Mouse (Mus musculus) small intestine, adult 2 months (tissue): ENCODE measurements around the gene Bmp6. TPM values are rescaled to one million over a fixed set of nuclear protein-coding genes. Genes with fewer than 3 reads are reported as not detected.

Source experiments
- H3K27ac ChIP-seq: fragments of 200-500 bp; 2 replicates; pipeline ENCODE4 v1.5.1; 2012; ENCODE audit warnings: low read depth, low read length, control low read depth, inconsistent platforms; ENCODE audit not compliant: insufficient read depth
- H3K27me3 ChIP-seq: fragments of 200-500 bp; 2 replicates; pipeline ENCODE4 v1.6.1; 2012; ENCODE audit warnings: mild to moderate bottlenecking, moderate library complexity, low read length, inconsistent platforms; ENCODE audit not compliant: control insufficient read depth, insufficient read depth
- H3K36me3 ChIP-seq: fragments of 200-500 bp; 2 replicates; pipeline ENCODE4 v1.6.1; 2012; ENCODE audit warnings: mild to moderate bottlenecking, low read length, control low read depth, inconsistent platforms; ENCODE audit not compliant: control insufficient read depth, insufficient read depth
- H3K4me1 ChIP-seq: fragments of 200-500 bp; 2 replicates; pipeline ENCODE4 v1.6.1; 2012; ENCODE audit warnings: low read length, inconsistent platforms, mixed read lengths; ENCODE audit not compliant: control insufficient read depth, insufficient read depth, insufficient read length
- H3K4me3 ChIP-seq: fragments of 200-500 bp; 2 replicates; pipeline ENCODE4 v1.5.1; 2012; ENCODE audit warnings: low read depth, mild to moderate bottlenecking, control low read depth, inconsistent platforms, low read length, moderate library complexity
- CTCF ChIP-seq: fragments of 200-500 bp; IDR thresholded peaks from 2 replicates; pipeline ENCODE4 v1.5.1; 2012; ENCODE audit warnings: low read depth, mild to moderate bottlenecking, control low read depth, inconsistent platforms, low read length, moderate library complexity, mixed read lengths; ENCODE audit not compliant: insufficient replicate concordance, insufficient read length; ENCODE audit errors: extremely low read depth
- POLR2A ChIP-seq: fragments of 200-500 bp; IDR thresholded peaks from 2 replicates; pipeline ENCODE4 v1.6.1; 2012; ENCODE audit warnings: low read depth, mild to moderate bottlenecking, control low read depth, inconsistent platforms, low read length, moderate library complexity
- WGBS: fragments of 180-500 bp; shearing (Covaris S2); methylation state at CpG from one replicate; pipeline ENCODE4 v1.1.7; 2018; 5-methylcytosine and 5-hydroxymethylcytosine counted together
- polyA plus RNA-seq: library from polyadenylated mRNA; depleted of rRNA; stranded (reverse); fragments of >200 nt; gene quantifications from 2 replicates; pipeline ENCODE4 v1.2.3, GENCODE M21; 2012

Gene Bmp6
- polyA plus RNA-seq, 1 experiment = 5.2 TPM

DNA sequence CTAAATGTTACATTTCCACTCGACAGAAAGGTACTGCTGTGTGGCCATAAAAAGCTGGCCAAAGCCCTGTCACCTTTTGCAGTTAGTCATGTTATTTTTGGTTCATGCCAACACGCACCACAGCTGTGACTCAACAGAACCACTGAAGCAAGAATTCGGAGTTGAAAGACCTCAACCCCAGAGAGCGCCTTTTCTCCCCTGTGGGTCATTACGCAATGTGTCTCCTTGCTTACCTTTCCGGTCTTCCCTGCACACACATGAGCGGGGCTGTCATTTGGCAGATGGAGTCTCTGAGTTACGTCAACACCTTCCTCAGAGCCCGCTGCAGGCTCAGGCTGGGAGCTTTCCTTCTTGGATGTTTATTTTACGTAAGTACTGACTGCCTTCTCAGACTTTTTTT lies 24.6 kb upstream of the Bmp6 start:
- TF ChIP-seq CTCF (no peak), POLR2A (no peak)
- no peaks in the 10 kb centered on the region; the same call in 1 of the 2 replicates for H3K27me3 ChIP-seq

DNA sequence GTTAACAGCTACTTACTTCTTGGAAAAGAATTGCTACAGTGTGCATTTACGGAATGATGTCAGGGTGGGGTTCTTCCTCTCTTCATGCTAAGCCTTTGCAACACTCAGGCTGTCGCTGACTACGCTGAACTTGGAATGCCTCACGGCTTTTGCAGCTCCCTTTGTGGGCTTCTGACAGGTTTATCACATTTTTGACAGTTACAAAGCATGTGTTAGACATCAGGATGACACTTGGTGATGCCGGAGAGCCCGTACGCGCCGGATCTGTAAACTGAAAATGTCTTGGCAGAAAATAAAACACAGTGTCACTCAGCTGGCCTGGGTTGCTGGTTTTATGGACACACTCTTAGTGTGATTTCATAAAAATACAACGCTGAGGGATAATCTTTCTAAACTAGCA lies 20.5 kb upstream of the Bmp6 start:
- H3K36me3 ChIP-seq = no peaks in the 10 kb centered on the region
- no peak overlapping the region for H3K27ac ChIP-seq
- H3K4me3 ChIP-seq = no peak overlapping the region
- peaks cover 3% of the 10 kb centered on the region for H3K27me3 ChIP-seq
- 62% methylated on average over 10 of the region's 10 CpGs for whole genome bisulfite sequencing
- no peak for TF ChIP-seq CTCF
- no peak for TF ChIP-seq POLR2A
- no peaks in the 10 kb centered on the region for H3K4me1 ChIP-seq

More for the DNA sequence above, 24.6 kb upstream of the Bmp6 start:
- Histone ChIP-seq H3K27ac (no peak overlapping the region), H3K4me1 (no peaks in the 10 kb centered on the region), H3K36me3 (no peaks in the 10 kb centered on the region), H3K4me3 (no peak overlapping the region)
- WGBS = 52% methylated on average over 10 of the region's 10 CpGs

DNA sequence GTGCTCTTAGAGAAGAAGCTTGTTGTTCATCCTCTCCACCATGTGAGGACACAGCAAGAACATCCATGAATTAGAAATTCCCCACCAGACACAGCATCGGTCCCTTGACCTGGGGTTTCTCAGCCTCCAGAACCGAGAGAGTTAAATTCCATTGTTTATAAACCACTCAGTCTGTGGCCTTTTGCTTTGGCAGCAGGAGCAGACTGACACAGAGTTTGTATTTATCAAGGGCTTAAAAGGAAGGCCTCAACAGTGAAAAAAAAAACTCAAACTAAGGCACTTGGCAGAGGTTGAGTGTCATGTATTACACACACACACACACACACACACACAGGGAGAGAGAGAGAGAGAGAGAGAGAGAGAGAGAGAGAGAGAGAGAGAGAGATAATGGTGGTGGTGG lies 17.5 kb upstream of the Bmp6 start:
- H3K4me3 ChIP-seq = no peak overlapping the region
- H3K27ac ChIP-seq = no peak overlapping the region
- TF ChIP-seq POLR2A = no peak
- no peak for TF ChIP-seq CTCF
- no peaks in the 10 kb centered on the region for H3K36me3 ChIP-seq
- 34% methylated on average over 2 of the region's 2 CpGs for WGBS
- H3K4me1 ChIP-seq = no peaks in the 10 kb centered on the region
- peaks cover 3% of the 10 kb centered on the region for H3K27me3 ChIP-seq

GRCm38 (mm10) chr13:38333496-38333895 lies 11.4 kb upstream of the Bmp6 start:
- TF ChIP-seq CTCF (no peak), POLR2A (no peak)
- WGBS = 84% methylated on average over 5 of the region's 5 CpGs
- Histone ChIP-seq H3K27me3 (no peaks in the 10 kb centered on the region), H3K4me1 (no peaks in the 10 kb centered on the region), H3K4me3 (no peak overlapping the region), H3K36me3 (no peaks in the 10 kb centered on the region), H3K27ac (no peak overlapping the region)

DNA sequence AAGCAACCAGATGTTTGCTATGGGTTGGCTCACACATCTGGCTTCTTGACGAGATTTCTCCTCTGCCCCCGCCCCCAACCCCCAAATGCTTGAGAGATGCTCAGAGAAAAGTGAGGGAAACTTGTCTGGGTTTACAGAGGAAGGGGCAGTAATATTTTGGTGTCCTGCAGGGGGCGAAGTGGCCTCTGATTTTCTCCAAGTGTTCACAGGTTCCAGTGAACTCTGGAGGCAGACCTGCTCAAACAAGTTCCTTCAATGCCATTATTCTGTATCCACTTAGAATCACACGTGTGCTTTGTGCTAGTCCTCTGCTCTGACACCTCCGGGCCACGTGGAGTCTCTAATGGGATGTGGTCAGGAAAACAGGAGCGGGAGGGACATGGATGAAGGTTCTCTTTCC lies 2.3 kb upstream of the Bmp6 start:
- Histone ChIP-seq H3K36me3 (no peaks in the 10 kb centered on the region), H3K4me1 (peaks cover 7% of the 10 kb centered on the region), H3K27me3 (peaks cover 29% of the 10 kb centered on the region), H3K4me3 (no peak overlapping the region), H3K27ac (no peak overlapping the region)
- TF ChIP-seq POLR2A (no peak), CTCF (peak; percentile 61; the same call in 1 of the 2 replicates)
- 18% methylated on average over 7 of the region's 7 CpGs for WGBS

- WGBS = 58% methylated on average over 2 of the region's 2 CpGs
- peaks cover 33% of the 10 kb centered on the region for H3K27me3 ChIP-seq
- no peak overlapping the region for H3K27ac ChIP-seq
- H3K4me1 ChIP-seq = peaks cover 7% of the 10 kb centered on the region
- no peak for TF ChIP-seq POLR2A
- TF ChIP-seq CTCF = no peak
- no peak overlapping the region for H3K4me3 ChIP-seq
- no peaks in the 10 kb centered on the region for H3K36me3 ChIP-seq
These were observed 1.7 kb upstream of the Bmp6 start for GRCm38 (mm10) chr13:38343202-38343601.

DNA sequence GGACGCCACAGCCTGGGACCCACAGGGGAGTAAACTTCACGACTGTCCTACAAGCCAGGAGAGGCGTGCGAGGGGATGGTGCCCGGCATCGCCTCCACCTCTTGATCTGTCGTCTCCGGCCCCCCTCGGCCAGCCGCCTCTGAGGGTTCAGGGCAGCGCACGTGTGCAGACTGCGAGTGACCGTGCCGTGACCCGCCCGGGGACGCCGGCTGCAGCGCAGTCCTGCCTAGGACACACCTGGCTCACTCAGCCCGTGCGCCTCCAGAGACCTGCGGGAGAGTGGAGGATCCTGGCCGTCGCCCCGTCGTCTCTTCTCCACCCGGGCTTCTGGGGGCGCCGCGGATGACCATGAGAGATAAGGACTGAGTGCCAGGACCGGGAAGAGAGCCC lies 519 bp downstream of the Bmp6 start:
- Histone ChIP-seq H3K4me3 (peak overlapping the region; percentile 63), H3K36me3 (no peaks in the 10 kb centered on the region), H3K27me3 (peaks cover 33% of the 10 kb centered on the region), H3K27ac (no peak overlapping the region), H3K4me1 (peaks cover 7% of the 10 kb centered on the region)
- WGBS = 1% methylated on average over 32 of the region's 32 CpGs
- TF ChIP-seq POLR2A = no peak
- TF ChIP-seq CTCF = no peak
